Mouse (Mus musculus) liver, postnatal 0 days (tissue): ENCODE results near the gene Flywch1.

Experiments
- CTCF ChIP-seq: sonication (generic); IDR thresholded peaks from 2 replicates; pipeline ENCODE4 v1.5.1; 2016; ENCODE audit warnings: antibody characterized with exemption, low read depth
- EP300 ChIP-seq: IDR thresholded peaks from 2 replicates; pipeline ENCODE4 v1.6.1; 2016; ENCODE audit warnings: antibody characterized with exemption, low read depth, mild to moderate bottlenecking

DNA sequence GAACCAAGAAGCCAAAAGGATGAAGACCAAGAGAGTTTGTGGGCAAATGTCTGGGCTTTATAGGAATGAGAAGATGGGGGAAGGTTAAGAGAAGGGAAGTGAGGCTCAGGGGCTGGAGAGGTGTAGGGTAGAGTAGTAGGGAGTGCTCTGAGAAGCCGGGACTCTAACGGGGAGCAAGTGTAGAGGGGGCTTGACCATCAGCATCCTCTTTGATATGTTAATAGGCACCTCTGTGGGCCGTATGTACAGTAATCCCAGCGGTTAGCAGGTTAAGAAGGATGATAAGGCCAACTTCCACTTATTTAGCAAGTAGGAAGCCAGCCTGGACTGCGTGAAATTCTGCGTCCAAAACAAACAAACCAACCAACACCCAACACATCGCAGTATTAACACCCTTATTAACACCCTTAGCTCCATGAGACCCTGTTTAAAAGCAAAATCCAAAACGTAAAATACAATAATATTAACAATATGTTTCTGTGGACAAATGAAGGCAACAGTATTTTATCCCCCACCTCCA lies 18.4 kb upstream of the Flywch1 start:
- TF ChIP-seq CTCF (no peak), EP300 (no peak)
